ENCODE assay signal across 19 mouse cellular contexts in genomic region chr1:38387438-38387837, GRCm38 (mm10).
"Had no signal": no experiment of that assay in that cellular context is flagged by ENCODE, and none has a peak within 500 bp of the region (broad histone marks: within the 10 kb centered on the region; RNA-seq: fewer than 3 reads in every experiment).

No protein-coding gene starts in this region.

- H3K4me2 ChIP-seq: lung, embryonic 14.5 days; midbrain, embryonic 12.5 days; neural tube, embryonic 13.5 days; neural tube, embryonic 15.5 days had no signal

- H3K27ac ChIP-seq: midbrain, embryonic 10.5 days; midbrain, embryonic 12.5 days; neural tube, embryonic 13.5 days; neural tube, embryonic 15.5 days had no signal

- ATAC-seq: midbrain, embryonic 16.5 days had no signal

- H3K27me3 ChIP-seq: midbrain, embryonic 12.5 days; neural tube, embryonic 13.5 days; neural tube, embryonic 15.5 days had no signal

- H3K4me3 ChIP-seq: midbrain, embryonic 10.5 days; midbrain, embryonic 12.5 days; myocyte; neural tube, embryonic 13.5 days; neural tube, embryonic 15.5 days had no signal

- H3K9me3 ChIP-seq: midbrain, embryonic 10.5 days; midbrain, embryonic 12.5 days; neural tube, embryonic 13.5 days; neural tube, embryonic 15.5 days had no signal

- DNase-seq: lung, adult 18-20 months; lung, embryonic 14.5 days; lung, postnatal 10 days; lung, postnatal 4 days; midbrain, embryonic 14.5 days; retina, postnatal 1 day; right cerebral cortex, adult 18-20 months; right cerebral cortex, postnatal 25 days; right cerebral cortex, postnatal 4 days; spleen, adult 18-20 months; thymus, adult 18-20 months; thymus, postnatal 14 days; thymus, postnatal 36 days had no signal

- H3K36me3 ChIP-seq: midbrain, embryonic 10.5 days; midbrain, embryonic 12.5 days; neural tube, embryonic 13.5 days; neural tube, embryonic 15.5 days had no signal

- H3K9ac ChIP-seq: lung, embryonic 14.5 days; midbrain, embryonic 12.5 days; neural tube, embryonic 13.5 days; neural tube, embryonic 15.5 days had no signal
